Mouse (Mus musculus) ES-E14 (cell line): ENCODE results near the gene Tbc1d2. TPM values are rescaled to one million over a fixed set of nuclear protein-coding genes. Genes with fewer than 3 reads are reported as not detected.

ENCODE experiments used
- DNase-seq: peaks from one replicate; pipeline ENCODE4 v3.0.0-alpha.2; 2013; ENCODE audit warnings: low read depth, low spot score
- H3K27ac ChIP-seq: 2 replicates; pipeline ENCODE4 v1.5.1; 2012; ENCODE audit warnings: low read depth, mild to moderate bottlenecking, low read length, moderate library complexity, mixed read lengths; ENCODE audit not compliant: poor library complexity, insufficient read depth, severe bottlenecking
- H3K36me3 ChIP-seq: 2 replicates; pipeline ENCODE4 v1.6.1; 2012; ENCODE audit warnings: mild to moderate bottlenecking, low read length, moderate library complexity, mixed read lengths; ENCODE audit not compliant: control insufficient read depth, poor library complexity, insufficient read depth, severe bottlenecking
- H3K4me1 ChIP-seq, 2 experiments: fragments of 150-350 bp in 1 of 2; sonication (generic) in 1 of 2; 2 replicates each; pipeline ENCODE4 v1.6.1; 2012; ENCODE audit warnings: low read length in 2 of 2, mild to moderate bottlenecking in 1 of 2, mixed read lengths in 1 of 2; ENCODE audit not compliant: control insufficient read depth in 2 of 2, insufficient read depth in 2 of 2, poor library complexity in 1 of 2
- H3K4me3 ChIP-seq, 2 experiments: fragments of 150-350 bp in 1 of 2; sonication (generic) in 1 of 2; 2 replicates each; pipeline ENCODE4 v1.5.1; 2012; ENCODE audit warnings: low read length in 2 of 2, low read depth in 1 of 2, mild to moderate bottlenecking in 1 of 2, mixed read lengths in 1 of 2; ENCODE audit not compliant: insufficient read depth in 1 of 2, poor library complexity in 1 of 2, severe bottlenecking in 1 of 2
- H3K9ac ChIP-seq: 2 replicates; pipeline ENCODE4 v1.6.1; 2012; ENCODE audit warnings: low read depth, mild to moderate bottlenecking, low read length, mixed read lengths; ENCODE audit not compliant: poor library complexity, insufficient read depth, severe bottlenecking
- H3K9me3 ChIP-seq: fragments of 150-350 bp; sonication (generic); 2 replicates; pipeline ENCODE4 v1.6.1; 2012; ENCODE audit warnings: low read depth, mild to moderate bottlenecking, low read length; ENCODE audit not compliant: control insufficient read depth, insufficient read depth
- CHD2 ChIP-seq: IDR thresholded peaks from 2 replicates; pipeline ENCODE4 v1.6.1; 2014; ENCODE audit warnings: mild to moderate bottlenecking, low read depth, low read length, inconsistent platforms
- HCFC1 ChIP-seq: IDR thresholded peaks from 2 replicates; pipeline ENCODE4 v1.6.1; 2012; ENCODE audit warnings: low read length, inconsistent platforms, borderline replicate concordance; ENCODE audit not compliant: insufficient read depth
- MAFK ChIP-seq: IDR thresholded peaks from 2 replicates; pipeline ENCODE4 v1.6.1; 2014; ENCODE audit warnings: mild to moderate bottlenecking, low read depth, low read length, inconsistent platforms; ENCODE audit not compliant: insufficient read depth
- ZC3H11A ChIP-seq: IDR thresholded peaks from 2 replicates; pipeline ENCODE4 v1.6.1; 2012; ENCODE audit warnings: low read depth, mild to moderate bottlenecking, inconsistent platforms, low read length, borderline replicate concordance
- ZNF384 ChIP-seq: IDR thresholded peaks from 2 replicates; pipeline ENCODE4 v1.6.1; 2012; ENCODE audit warnings: low read depth, low read length, inconsistent platforms
- in situ Hi-C, 2 experiments: fragments of 600-800 bp; cut with MboI; formaldehyde crosslinking; loops; one replicate each; pipeline ENCODE4 v1.15.1; 2025; ENCODE audit warnings: low sequenced_read_pairs in 2 of 2, inconsistent platforms in 1 of 2; ENCODE audit not compliant: unreplicated experiment in 2 of 2
- total RNA-seq: library from RNA; depleted of rRNA; stranded (reverse); fragments of 300-350 nt; gene quantifications from 2 replicates; pipeline ENCODE4 v1.2.3, GENCODE M21; 2012

Gene Tbc1d2
- total RNA-seq, 1 experiment, result 6.6 TPM

DNA sequence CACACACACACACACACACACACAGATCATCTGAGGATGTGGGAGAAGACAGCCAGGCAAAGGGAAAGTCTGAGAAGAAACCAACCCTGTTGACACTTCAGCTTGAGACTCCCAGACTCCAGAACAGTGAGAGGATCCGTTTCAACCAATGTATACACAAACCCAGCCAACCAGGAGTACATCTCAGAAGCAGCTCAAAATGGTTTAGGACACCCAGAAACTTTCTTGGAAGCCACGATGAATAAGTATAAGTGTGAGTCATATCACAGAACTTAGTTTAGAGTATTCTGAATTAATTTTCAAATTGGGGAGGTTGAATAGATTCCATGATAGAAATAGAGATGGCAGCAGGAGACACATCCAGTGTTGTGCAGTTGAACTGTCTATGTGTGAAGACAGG, 5.9 kb upstream of the Tbc1d2 start:
- H3K27ac ChIP-seq, result no peak overlapping the region
- no peak overlapping the region for H3K4me3 ChIP-seq
- no peaks in the 10 kb centered on the region for H3K4me1 ChIP-seq
- H3K9ac ChIP-seq, result no peak overlapping the region
- no peaks in the 10 kb centered on the region for H3K9me3 ChIP-seq
- no peaks in the 10 kb centered on the region for H3K36me3 ChIP-seq
- TF ChIP-seq ZNF384 (no peak), CHD2 (no peak), ZC3H11A (no peak), HCFC1 (no peak), MAFK (no peak)
- in situ Hi-C loops, result no loop called here
- no peak for DNase-seq

DNA sequence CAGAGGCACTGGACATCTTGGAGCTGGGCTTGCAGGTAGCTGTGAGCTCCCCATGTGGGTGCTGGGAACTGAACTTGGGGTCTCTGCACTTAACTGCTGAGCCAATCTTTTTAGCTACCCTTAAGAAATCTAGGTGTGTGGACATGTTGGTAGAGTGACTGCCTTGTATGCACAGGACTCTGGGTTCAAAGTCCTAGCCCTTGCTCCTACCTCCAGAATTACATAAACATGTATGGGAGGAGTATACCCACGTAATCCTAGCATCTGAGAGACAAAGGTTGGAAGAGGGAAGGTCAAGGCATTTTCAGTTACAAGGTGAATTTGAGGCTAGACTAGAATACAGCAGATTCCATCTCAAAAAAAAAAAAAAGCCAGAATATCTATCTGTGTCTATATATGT, 5.3 kb upstream of the Tbc1d2 start:
- Histone ChIP-seq H3K27ac (no peak overlapping the region), H3K36me3 (no peaks in the 10 kb centered on the region), H3K4me3 (no peak overlapping the region), H3K4me1 (no peaks in the 10 kb centered on the region), H3K9ac (no peak overlapping the region), H3K9me3 (no peaks in the 10 kb centered on the region)
- TF ChIP-seq ZNF384, result no peak
- no peak for TF ChIP-seq CHD2
- no peak for TF ChIP-seq MAFK
- TF ChIP-seq ZC3H11A, result no peak
- TF ChIP-seq HCFC1, result no peak
- no peak for DNase-seq
- in situ Hi-C loops, result no loop called here

DNA sequence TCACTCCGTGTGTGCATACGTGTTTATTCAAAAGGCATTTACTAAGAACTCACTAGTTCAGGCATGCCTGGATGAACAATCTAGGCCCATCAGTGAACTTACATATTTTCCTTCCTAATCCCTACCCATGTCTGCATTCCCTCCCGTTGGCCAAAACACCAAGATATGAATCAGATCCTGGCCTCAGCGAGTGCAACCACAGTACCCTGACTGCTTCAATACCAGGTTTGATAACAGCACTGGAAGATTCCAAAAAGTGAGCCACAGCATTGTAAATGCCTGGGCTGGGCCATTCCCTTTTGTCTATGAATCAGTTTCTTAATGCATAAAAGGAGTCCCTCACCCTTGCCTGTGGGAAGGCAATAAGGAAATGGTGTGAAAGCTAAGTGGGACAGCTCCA, 848 bp downstream of the Tbc1d2 start:
- Histone ChIP-seq H3K36me3 (peaks cover 3% of the 10 kb centered on the region; the same call in 1 of the 2 replicates), H3K27ac (no peak overlapping the region), H3K4me3 (peak overlapping the region; percentile 80 to 87), H3K9ac (peak overlapping the region; percentile 76), H3K4me1 (no peaks in the 10 kb centered on the region), H3K9me3 (no peaks in the 10 kb centered on the region)
- no peak for DNase-seq
- TF ChIP-seq MAFK (no peak), ZNF384 (no peak), ZC3H11A (no peak), CHD2 (no peak), HCFC1 (no peak)
- in situ Hi-C loops, result no loop called here

DNA sequence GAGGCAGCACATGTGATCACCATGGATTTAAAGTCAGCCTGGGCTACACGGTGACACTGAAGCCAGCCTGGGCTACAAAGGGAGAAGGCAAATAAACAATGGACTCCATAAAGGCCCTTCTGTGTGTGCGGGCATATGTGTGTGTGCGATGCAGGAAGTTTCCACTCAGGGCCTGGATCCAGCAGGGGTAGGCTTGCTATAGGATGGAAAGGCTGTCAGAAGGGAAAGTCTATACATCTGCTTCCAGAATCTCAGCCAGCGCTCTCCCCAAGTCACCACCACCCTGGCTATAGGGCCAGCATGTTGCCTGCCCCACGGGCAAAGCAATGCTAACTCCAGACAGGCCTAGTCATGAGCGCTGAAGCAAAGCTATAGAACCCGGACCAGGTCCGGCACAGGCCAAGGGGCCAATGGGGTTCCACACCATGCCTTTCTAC, 6.3 kb downstream of the Tbc1d2 start:
- TF ChIP-seq MAFK (no peak), ZNF384 (no peak), HCFC1 (no peak), CHD2 (no peak), ZC3H11A (no peak)
- no peak for DNase-seq
- no peak overlapping the region for H3K27ac ChIP-seq
- H3K4me1 ChIP-seq, result peaks cover 0 to 12% of the 10 kb centered on the region in 2 experiments; a peak in 2 of 4 replicates
- peaks cover 3% of the 10 kb centered on the region; the same call in 1 of the 2 replicates for H3K36me3 ChIP-seq
- no peak overlapping the region for H3K9ac ChIP-seq
- in situ Hi-C loops, result no loop called here
- H3K4me3 ChIP-seq, result no peak overlapping the region
- H3K9me3 ChIP-seq, result no peaks in the 10 kb centered on the region

DNA sequence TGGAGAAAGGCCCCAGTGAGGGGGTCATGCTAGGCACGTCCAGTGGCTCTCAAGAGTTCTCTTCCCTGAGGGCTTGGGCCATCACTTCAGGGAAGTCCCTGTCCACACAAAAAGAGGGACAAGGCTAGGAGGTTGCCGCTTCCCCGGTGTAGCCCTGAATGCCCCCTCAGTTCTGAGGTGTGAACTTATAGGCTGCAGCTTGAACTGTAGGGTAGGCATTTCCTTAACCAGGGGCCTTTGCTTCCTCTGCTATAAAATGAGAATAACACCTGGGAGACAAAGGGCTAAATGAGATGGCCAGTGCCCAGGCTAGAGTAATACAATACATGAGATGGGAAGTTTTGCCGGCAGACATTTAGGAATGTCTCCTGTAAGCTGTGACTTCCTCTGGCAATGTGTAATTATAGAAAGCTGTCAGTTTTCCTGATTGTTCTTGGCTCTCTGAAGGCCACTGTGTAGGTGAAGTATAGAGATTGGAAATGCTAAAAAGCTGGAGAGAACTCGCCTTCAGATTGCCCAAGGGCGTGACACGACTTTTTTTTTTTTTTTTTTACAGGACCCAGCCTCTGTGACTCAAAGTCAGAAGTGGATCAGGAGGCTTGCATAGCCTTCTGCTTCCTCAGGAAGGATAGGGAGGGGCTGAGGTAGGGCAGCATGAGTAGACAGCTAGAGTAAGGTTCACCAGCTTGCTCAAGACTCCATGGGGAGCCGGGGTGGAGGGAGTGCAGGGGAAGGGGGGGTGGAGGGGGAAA, 6.9 kb downstream of the Tbc1d2 start:
- Histone ChIP-seq H3K4me1 (peaks cover 0 to 12% of the 10 kb centered on the region in 2 experiments; a peak in 2 of 4 replicates), H3K9me3 (no peaks in the 10 kb centered on the region), H3K9ac (no peak overlapping the region), H3K4me3 (no peak overlapping the region), H3K36me3 (peaks cover 3% of the 10 kb centered on the region; the same call in 1 of the 2 replicates), H3K27ac (no peak overlapping the region)
- peak; percentile 83 for TF ChIP-seq ZNF384
- TF ChIP-seq MAFK, result no peak
- no peak for TF ChIP-seq CHD2
- in situ Hi-C loops, result no loop called here
- DNase-seq, result no peak
